Mouse (Mus musculus): Measurements from ENCODE around the gene Pla2g3. TPM values are rescaled to one million over a fixed set of nuclear protein-coding genes. Genes with fewer than 3 reads are reported as not detected.

Pla2g3 gene
- 0.87 and 1.2 TPM in 2 replicates for polyA plus RNA-seq (2012; rRNA removed)

DNA sequence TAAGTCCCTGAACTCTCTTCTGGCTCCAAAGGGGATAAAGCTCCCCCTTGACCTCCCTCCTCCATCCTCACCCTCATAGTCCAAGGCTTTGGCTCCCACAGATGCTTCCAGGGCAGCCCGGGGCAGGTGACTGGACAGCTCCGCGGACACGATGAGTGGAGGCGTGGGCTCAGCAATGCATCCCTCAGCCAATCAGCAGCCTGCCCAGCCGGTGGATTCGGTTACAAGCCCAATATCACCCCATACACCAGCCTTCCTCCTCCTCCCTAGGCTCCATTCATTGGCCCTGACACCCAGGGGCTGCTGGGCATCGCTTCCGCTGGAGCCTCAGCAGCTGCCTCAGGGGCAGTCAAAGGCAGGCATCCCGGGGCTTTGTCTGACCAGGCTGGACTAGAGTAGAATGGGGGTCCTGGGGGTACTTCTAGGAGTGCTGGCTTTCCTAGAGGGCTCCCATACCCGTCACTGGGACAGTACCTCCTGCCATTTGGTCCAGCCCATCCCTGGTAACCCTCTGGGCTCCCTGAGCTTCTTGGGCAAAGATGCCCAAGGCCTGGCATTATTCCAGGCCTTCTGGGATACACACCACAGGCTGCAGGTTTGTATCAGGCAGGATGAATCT, at the start of gene Pla2g3:
Gene Pla2g3 (plus strand): TSS at position 333 of the 619 bp plus-strand sequence.
- 19% methylated on average over 11 of the region's 11 CpGs for WGBS
- DNase-seq (ENCODE audit: low read depth, low spot score), result no peak

DNA sequence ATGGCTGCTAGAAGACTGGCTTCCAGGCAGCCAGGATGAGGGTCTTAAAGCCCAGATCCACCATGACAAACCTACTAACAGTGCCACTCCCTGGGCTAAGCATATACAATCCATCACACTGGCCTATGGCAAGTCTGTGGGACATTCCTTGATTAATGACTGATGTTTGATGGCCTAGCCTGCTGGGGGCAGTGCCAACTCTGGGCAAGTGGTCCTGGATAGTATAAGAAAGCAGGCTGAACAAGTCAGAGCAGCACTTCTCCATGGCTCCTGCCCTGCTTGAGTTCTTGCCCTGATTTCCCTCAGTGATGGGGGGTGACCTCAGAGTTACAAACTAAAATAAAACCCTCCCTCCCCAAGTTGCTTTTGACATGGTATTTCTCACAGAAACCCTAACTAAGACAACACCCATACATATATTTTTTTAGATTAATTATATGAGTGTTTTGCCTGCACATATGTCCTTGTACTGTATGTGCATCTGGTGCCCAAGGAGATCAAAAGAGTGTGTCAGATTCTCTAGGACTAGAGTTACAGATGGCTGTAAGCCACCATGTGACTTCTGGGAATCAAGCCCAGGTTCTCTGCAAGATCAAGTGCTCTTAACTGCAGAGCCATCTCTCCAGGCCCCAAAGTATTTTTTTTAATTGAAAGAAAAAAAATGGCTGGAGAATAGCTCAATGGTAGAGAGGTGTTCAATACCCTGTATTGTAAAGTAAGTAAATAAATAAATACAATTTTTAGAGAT, 46.2 kb upstream of the Pla2g3 start:
- DNase-seq (ENCODE audit: low read depth, low spot score), result no peak

DNA sequence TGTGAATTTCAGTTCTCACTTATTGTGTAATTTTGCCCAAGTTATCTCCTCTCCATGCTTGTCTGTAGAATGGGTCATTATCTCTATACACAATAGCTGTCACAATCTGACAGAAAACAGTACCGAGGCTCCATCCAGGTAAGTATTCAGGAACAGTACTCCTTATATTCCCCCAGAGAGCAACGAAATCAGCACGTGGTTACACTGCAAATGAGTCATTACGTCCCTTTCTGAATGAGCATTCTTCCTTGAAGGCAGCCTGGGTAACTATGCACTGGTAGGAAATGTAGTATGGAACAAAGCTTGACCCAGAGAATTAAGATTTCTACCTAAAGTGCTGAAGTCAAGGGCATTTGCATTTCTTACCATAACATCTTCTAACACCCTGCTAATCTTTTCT, 45.4 kb upstream of the Pla2g3 start:
- DNase-seq (ENCODE audit: low read depth, low spot score), result no peak
- WGBS, result 74% methylated on average over 4 of the region's 4 CpGs

DNA sequence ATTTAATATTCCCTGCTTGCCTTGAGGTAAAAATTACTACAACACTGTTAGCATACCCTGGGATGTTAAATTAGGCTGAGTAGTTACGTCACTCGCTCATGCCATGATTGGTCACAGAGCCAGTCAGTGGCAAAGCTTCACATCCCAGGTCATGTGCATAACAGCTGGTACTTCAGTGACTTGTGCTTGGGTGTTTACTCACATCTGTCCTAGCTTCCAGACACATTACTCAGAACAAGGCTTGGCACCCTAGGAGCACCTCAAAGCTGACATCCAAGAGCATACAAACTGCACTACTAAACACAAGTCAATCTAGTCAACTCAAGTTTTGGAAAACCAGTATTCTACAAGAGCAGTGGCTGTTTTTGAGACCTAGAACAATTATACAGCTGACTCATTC, 45.0 kb upstream of the Pla2g3 start:
- WGBS, result 91% methylated on average over 2 of the region's 2 CpGs
- no peak for DNase-seq (ENCODE audit: low read depth, low spot score)

DNA sequence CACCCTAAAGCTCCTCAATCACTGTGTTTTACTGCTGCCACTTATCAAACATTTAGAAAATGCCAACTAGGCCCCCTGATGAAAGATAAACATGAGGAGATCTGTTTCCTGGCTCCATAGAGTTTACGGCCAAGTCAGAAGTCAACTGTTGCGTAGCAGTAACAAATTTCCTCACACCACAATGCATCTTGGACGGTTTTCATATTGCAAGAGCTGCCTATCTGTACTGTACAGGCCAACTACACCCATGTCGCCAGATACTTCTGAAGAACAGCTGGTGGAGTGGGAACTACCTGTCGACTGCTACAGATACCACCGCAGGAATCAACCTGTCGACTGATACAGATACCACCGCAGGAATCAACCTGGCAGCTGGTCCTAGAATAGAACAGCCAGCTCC, 43.2 kb upstream of the Pla2g3 start:
- WGBS, result 68% methylated on average over 8 of the region's 8 CpGs
- DNase-seq (ENCODE audit: low read depth, low spot score), result no peak

DNA sequence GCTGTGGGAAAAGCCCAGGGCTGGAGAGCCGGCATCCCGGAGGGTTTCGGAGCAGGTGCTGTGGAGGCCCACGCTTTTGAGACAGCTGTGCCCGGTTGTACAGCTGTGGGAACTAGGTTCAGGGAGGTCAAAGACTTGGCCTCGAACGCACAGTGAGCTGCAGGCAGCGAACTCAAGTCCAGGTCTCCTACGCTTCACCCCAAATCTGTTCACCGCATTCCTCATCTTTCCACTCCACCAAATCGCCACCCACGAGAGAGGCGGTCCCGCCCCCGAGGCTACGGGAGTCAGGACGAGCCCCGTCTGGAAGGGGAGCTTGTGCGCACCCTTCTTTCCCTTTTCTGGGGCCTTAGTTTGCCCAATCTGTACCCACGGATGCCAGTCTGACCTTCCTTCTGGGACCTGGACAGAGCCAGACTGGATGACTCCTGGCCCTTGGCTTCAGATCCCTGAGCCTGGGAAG, 36.4 kb upstream of the Pla2g3 start:
- no peak for DNase-seq (ENCODE audit: low read depth, low spot score)
- under 1% methylated on average over 20 of the region's 20 CpGs for WGBS

DNA sequence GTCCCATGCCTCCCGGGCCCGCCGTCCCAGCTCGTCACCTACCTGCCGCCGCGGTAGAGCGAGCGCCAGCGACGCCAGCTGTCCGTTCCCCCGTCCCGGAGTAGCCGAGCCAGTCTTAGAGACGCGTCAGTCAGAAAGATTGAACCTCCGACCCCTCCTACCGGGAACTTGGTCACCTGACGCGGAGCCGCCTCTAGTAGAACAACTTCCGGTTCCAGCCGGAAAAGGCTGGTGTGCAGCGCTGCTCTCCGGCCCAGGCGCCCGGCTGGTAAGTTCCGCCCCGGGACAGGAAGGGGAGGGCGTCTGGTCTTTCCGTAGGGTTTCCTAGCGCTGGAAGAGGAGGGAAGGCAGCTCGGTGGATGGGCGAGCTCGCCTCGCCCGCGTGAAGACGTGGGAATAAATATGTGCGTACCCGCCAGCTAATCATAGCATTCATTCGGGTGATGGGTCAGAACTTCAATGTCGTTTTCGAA, 35.9 kb upstream of the Pla2g3 start, which contains the start of gene Rnf185:
Gene Rnf185 (minus strand): TSS at position 197 of the 473 bp plus-strand sequence.
- peak; percentile 92 for DNase-seq (ENCODE audit: low read depth, low spot score)
- WGBS, result under 1% methylated on average over 45 of the region's 45 CpGs

DNA sequence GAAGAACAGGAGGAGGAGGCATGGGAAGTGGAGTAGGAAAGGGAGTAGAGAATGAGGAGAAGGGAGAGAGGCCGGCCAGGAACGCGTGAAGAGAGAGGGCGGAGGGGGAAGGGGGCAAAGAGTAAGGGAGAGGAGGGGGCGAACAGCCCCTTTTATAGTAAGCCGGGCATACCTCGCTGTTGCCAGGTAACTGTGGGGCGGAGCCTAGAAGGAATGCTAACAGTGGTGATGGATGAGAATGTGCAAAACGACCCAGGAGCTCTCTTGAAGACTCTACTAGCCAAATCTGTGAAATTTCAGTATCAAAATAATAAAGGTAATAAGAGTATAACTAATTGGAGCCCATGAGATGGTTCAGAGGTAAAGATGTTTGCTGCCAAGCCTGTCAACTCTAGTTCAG, 35.3 kb upstream of the Pla2g3 start:
- no peak for DNase-seq (ENCODE audit: low read depth, low spot score)
- under 1% methylated on average over 9 of the region's 9 CpGs for WGBS

DNA sequence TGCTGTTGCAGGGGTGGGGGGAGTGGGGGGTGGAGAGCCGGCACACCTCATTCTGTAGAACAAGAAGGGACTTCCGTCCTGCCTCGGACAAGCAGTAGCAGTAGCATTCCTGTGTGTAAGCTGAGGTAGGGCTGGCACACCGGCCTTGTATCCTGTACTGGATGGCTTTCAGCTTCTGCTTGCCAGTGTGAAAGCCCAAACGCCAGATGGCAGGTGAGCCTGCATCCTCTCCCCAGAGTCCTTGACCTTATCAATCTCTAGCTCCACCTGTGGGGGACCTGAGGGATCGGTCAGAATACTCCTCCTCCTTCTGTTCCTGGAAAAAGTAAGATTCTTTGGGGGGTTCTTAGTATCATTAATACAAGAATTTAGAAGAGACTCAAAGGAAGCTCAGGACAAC, 34.6 kb upstream of the Pla2g3 start:
- whole genome bisulfite sequencing, result 22% methylated on average over 6 of the region's 6 CpGs
- DNase-seq (ENCODE audit: low read depth, low spot score), result no peak

DNA sequence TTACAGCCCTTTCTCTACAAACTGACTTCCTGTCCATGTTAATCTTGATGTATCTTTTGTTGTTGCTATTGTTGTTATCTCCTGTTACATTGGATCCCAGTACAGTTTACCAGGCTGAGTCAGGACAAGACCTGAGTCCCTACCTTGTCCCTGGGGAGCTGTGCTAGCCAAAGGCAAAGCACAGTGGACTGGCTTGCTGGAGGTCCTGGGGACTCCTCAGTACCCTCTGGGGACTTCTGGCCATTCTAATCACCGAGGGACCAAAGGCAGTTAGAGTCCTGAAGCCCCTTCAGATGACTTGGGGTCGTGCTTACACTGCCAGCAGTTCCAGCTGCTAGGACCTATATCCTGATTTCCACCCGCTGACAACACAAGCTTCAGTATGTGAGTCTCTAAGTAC, 33.6 kb upstream of the Pla2g3 start:
- 94% methylated on average over 3 of the region's 3 CpGs for WGBS
- no peak for DNase-seq (ENCODE audit: low read depth, low spot score)

DNA sequence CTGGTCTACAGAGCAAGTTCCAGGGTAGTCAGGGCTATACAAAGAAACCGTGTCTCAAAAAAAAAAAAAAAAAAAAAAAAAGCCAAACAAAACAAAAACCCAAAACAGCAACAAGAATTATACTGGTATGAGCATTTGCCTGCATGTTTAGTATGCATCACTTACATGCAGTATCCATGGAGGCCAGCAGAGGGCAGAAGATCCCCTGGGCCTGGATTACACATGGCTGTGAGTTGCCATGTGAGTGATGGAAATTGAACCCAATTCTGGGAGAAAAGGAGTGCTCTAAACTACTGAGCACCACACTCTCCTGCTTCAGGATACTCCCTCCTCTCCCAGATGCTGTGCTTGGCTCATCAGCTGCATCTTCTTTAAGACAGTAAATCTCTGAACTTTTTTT, 31.7 kb upstream of the Pla2g3 start:
- no peak for DNase-seq (ENCODE audit: low read depth, low spot score)
- WGBS, result 6% methylated on average over 1 of the region's 1 CpGs

DNA sequence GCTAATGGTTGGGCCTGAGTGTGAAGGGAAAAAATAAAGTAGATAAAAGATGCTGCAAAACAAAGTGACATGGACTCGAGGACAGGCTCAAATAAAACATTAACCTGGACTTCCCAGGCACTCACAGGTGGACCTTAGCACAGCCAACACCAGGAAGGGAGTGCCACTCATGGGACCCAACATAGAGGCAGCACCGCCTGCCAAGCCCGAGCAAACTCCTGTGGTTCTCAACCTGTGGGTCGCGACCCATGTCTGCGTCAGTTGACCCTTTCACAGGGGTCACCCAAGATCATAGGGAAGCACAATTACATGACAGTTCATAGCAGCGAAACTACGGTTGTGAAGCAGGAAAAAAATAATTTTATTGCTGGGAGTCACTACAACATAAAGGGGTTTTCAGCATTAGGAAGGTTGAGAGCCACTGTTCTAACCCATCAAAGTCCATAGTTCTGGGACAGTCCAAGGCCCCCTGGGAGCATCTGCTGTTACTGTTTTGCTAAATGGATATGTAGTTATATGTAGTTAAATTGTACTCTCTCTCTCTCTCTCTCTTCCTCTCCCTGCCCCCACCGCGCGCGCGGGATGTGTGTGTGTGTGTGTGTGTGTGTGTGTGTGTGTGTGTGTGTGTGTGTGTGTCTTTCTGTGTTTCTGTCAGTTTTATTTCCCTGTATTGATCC, 29.5 kb upstream of the Pla2g3 start:
- 38% methylated on average over 13 of the region's 13 CpGs for WGBS
- DNase-seq (ENCODE audit: low read depth, low spot score), result no peak

DNA sequence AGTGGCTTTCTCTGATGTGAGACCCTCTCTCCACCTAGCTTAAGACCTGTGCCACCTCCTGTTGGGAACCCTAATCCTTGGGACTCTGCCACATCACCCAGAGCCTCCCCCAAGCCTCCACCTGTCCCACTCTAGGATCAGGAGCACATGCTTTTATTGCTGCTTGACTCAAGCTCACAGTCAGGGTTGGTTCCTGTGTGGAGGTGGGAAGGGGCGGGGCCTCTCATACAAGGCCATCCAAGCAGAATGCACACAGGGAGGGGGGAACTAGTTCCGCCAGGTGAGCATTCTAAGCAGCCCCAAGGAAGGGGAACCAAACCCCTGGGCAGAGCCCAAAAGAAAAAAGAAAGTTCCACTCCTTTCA, 29.0 kb upstream of the Pla2g3 start:
- 36% methylated on average over 2 of the region's 2 CpGs for WGBS
- DNase-seq (ENCODE audit: low read depth, low spot score), result no peak

DNA sequence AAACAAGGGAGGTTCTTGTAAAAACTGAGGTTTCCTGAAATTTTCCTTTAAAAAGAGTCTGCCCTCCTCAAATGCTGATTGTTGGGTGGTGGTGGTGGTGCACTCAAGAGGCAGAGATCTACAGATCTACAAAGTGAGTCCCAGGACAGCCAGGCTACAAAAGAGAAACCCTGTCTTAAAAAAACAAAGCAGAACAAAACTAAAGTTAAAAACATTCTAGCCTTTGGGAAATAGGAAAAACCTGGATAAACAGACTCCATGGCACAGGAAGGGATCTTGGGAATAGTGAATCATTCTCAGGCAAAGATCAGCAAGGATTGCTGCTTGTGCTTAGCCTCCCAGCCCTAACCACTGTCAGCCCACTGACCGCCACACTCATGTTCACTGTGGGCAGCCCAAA, 25.2 kb upstream of the Pla2g3 start:
- 95% methylated on average over 1 of the region's 1 CpGs for WGBS
- no peak for DNase-seq (ENCODE audit: low read depth, low spot score)

DNA sequence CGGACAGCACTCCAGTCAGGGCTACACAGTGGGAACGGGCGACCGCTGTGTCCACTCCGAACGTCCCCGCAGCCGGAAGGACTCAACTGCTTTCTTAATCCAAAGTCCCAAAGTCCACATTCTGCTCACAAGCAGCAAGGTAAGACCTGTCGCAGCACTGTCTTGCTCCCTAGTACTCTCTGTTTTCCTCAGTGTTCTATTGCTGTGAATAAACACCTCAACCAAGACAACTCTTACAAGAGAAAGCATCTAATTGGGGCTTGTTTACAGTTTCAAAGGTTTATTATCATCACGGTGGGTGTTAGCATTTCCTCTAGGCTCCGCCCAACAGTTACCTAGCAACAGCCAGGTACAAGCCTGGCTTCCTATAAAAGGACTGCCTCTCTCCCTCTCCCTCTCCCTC, 16.6 kb upstream of the Pla2g3 start:
- 15% methylated on average over 11 of the region's 11 CpGs for WGBS
- DNase-seq (ENCODE audit: low read depth, low spot score), result peak; percentile 50

DNA sequence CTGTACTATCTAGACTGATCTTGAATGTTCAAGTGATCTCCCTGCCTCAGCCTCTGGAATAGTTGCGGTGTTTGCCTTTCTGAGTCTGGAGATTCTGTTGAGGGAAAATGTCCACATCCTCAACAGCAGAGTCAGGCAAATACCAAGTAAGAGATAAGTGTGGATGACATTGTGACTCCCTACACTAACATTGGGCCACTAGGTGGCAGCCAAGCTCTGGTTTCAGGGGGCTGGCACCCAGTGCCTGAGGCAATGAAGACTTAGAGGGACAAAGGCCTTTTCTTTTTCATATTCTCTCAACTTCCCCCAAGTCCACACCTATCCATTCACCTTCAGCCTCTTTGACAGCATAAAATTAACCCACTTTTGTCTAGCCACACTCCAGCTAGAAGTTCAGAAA, 15.6 kb upstream of the Pla2g3 start:
- WGBS, result 22% methylated on average over 1 of the region's 1 CpGs
- DNase-seq (ENCODE audit: low read depth, low spot score), result peak; percentile 94

DNA sequence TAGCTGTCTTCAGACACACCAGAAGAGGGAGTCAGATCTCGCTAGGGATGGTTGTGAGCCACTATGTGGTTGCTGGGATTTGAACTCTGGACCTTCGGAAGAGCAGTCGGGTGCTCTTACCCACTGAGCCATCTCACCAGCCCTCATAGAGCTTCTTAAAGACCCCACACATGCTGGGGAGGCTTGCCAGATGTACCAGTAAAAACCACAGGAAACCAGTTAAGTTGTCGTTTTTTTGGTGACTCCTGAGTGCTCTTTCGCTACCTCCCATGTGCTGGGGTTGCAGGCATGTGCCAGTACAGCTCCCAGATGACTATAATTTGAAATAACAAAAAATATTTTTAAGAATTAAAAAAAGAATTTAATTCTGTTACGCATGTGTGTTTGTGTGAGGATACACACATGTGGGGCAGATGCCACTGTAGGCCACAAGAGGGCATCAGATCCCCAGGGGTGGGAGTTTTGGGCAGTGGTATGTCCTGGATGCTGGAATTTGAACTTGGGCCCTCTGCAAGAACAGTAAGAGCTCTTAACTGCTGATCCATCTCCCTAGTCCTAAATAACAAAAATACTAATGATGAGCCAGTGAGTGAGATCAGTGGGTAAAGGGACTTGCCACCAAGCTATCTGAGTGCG, 13.5 kb upstream of the Pla2g3 start:
- DNase-seq (ENCODE audit: low read depth, low spot score), result no peak
- 81% methylated on average over 7 of the region's 7 CpGs for WGBS

DNA sequence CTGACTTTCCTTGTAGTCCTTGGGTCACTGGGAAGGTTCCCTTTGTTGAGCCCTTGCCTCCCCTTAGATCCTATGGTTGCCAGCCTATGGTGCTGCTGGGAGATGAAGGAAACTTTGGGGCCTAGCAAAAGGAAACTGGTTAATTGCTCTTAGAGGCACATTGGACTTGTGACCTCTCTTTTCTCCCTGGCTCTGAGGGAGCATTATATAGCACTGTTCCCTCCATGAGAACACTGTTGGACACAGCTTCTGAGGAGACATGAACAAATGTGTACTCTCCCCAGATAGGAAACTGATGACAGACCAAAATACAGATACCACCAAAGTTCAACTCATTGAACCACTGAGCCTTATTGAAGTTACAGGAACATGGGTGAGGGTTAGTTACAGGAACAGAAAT, 12.6 kb upstream of the Pla2g3 start:
- DNase-seq (ENCODE audit: low read depth, low spot score), result no peak

DNA sequence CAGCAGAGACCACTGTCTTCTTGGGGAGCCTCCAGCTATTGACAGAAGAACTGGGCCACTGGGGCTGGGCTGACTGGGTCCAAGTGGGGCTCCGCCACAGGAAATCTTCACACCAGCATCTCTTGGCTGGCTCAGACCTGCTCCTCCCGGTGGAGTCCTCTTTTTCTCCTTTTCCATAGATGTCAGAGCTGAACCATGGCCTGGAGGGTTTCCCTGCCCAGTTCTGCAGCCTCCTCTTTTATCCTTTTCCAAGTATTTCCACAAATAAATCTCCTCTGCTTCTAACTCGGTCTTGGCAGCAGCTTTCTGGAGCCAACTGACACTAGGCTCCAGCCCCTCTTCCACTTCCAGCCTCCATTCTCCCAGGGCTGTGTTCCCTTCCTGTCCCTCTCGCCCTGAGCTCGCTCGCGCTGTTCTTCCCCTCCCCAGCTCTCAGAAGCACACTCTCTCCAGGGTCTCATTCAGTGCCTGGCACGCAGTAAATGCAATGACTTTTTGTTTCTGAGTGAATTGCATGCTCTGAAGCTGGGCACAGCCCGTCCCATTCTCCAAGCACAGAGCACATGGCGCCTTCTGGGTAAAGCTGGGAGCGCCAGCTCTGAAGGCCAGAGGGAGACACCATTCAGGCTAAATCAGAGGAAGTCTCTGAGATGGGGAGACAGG, 4.0 kb upstream of the Pla2g3 start:
- 74% methylated on average over 11 of the region's 11 CpGs for WGBS
- DNase-seq (ENCODE audit: low read depth, low spot score), result no peak

DNA sequence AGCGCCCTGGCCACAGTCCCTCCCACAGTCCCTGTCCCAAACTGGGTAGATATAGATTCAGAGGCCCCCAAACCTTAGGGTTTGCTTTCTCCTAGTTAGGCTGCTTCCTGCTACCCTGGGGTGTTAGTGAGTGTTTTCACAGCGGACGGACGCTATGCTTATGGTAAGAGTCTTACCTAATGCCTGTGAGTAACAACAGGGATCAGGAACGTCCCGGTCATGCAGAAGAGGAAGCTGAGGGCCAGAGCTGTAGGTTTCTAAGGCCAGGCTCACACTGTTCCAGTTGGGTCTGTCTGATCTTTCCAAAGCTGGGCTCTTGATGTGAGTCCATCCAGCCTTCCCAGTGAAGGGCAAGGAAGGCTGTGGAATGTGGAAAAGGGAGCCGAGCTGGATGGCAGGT, 1.7 kb upstream of the Pla2g3 start:
- WGBS, result 33% methylated on average over 7 of the region's 7 CpGs

More for the DNA sequence above, 1.7 kb upstream of the Pla2g3 start:
- no peak for DNase-seq (ENCODE audit: low read depth, low spot score)

Data from large intestine, adult 2 months (tissue).